Mouse (Mus musculus) inflammation-experienced regulatory T-cells (primary cell): ENCODE results near the gene Gm5799. TPM values are rescaled to one million over a fixed set of nuclear protein-coding genes. Genes with fewer than 3 reads are reported as not detected.

Source experiments
- polyA plus RNA-seq, 2 experiments: library from polyadenylated mRNA; unstranded; fragments of 100-300 nt; shearing (Covaris generic); gene quantifications; one replicate each; pipeline ENCODE4 v1.2.1; 2017

Gene Gm5799
- under 1 TPM in 1 of 2 experiments, not detected in 1; 0.43 TPM for polyA plus RNA-seq

DNA sequence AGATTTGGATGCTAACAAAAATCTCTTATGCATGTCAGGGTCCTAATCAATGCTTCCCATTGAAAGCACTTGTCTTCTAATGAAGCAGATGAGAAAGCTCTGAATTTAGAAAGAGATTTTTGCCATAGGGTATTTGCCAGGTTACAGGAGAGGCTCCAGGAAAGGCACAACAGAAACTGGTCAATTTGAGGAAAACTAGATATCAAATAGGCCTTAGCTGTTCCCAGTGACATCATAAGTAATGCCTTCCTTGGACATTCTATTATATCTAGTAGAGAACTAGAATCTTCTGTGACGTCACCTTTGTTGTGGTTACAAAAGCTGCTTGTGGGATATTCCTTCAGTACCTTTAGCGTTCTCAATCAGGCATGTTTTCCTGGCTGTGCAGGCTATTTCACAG is at the start of gene Gm5799:
Gm5799 (plus strand) TSS at position 301 of the 400 bp plus-strand sequence.

DNA sequence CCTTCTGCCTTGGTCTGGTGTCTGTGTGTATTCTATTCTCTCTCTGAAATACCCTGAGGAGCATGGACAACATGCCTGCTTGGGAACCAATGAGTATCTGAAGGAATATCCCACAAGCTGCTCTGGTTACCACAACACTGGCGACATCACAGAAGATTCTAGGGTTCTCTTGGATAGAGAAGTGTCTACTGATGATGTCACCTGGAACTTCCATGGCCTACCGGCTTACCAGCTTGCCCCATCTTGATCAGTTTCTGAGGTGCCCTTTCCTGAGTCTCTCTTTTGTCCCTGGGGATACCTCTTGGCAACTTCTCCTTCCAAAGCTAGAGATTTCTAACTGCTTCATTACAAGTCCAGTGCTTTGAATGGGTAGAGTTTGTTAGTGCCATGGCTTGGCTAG is 35.7 kb downstream of the Gm5799 start, which contains the start of gene Gm17654:
Gm17654 (minus strand) TSS at position 101 of the 400 bp plus-strand sequence.

Other genes with a start within 250 kb of the Gm5799 start
- 1 to 10 TPM in 1 of 2 experiments, under 1 TPM in 1; 0.25 to 1.8 TPM for gene Gm8127, start 249.7 kb upstream of the Gm5799 start, polyA plus RNA-seq
- gene 1700001F09Rik, start 195.8 kb upstream of the Gm5799 start, polyA plus RNA-seq = not detected
- not detected for gene Gm8138, start 127.2 kb upstream of the Gm5799 start, polyA plus RNA-seq
- under 1 TPM in 1 of 2 experiments, not detected in 1; 0.89 TPM for gene Gm17654, start 35.6 kb downstream of the Gm5799 start, polyA plus RNA-seq
- not detected for gene Gm10375, start 64.4 kb downstream of the Gm5799 start, polyA plus RNA-seq
- under 1 TPM in 1 of 2 experiments, not detected in 1; 0.51 TPM for gene Gm8165, start 133.6 kb downstream of the Gm5799 start, polyA plus RNA-seq
- 10 to 100 TPM in 1 of 2 experiments, 1 to 10 TPM in 1; 1.7 to 11.6 TPM for gene Gm7324, start 154.3 kb downstream of the Gm5799 start, polyA plus RNA-seq
- gene Gm16506, start 183.9 kb downstream of the Gm5799 start, polyA plus RNA-seq = not detected
- gene Gm6526, start 204.3 kb downstream of the Gm5799 start, polyA plus RNA-seq = not detected
- not detected for gene Gm8180, start 241.2 kb downstream of the Gm5799 start, polyA plus RNA-seq